Mouse (Mus musculus): Measurements from ENCODE around the gene Scfd2. TPM values are rescaled to one million over a fixed set of nuclear protein-coding genes. Genes with fewer than 3 reads are reported as not detected.

Scfd2 gene
- polyA plus RNA-seq, 1 experiment from 2014 or later = 20.1 TPM

DNA sequence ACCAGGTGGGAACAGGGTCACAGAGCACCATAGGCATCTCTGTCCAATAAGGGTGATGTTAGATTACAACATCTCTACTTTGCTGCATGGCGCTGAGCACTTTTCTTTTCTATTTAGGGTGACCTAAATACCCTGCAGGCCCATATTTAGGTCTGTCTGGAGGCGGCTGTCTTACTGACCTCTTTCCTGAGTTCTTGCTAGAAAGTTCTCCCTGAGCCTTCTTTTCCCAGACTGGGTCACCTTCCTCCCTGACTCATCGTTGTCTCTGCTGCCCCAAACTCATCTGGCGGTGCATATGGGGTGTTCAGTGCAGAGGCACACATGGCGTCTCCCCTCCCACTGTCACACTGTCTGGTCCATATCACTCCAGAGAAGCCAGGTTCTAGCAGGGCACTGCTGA, 305.4 kb downstream of the Scfd2 start:
- no peaks in the 10 kb centered on the region for H3K36me3 ChIP-seq (ENCODE audit: control insufficient read depth, insufficient read depth, low read length)
- H3K9ac ChIP-seq (ENCODE audit: low read depth, low read length) = no peak overlapping the region
- no peak overlapping the region for H3K4me2 ChIP-seq (ENCODE audit: low read length)
- peaks cover 5% of the 10 kb centered on the region; the same call in 1 of the 2 replicates for H3K4me1 ChIP-seq (ENCODE audit: control insufficient read depth, insufficient read depth, low read depth, low read length)
- no peak for ATAC-seq
- no peak overlapping the region for H3K4me3 ChIP-seq (ENCODE audit: low read length)
- H3K9me3 ChIP-seq (ENCODE audit: control insufficient read depth, low read length) = no peaks in the 10 kb centered on the region
- H3K27me3 ChIP-seq (replicated peaks; ENCODE audit: control insufficient read depth, insufficient read depth, low read length) = no peaks in the 10 kb centered on the region
- 95% methylated on average over 5 of the region's 5 CpGs for whole genome bisulfite sequencing
- H3K27ac ChIP-seq (ENCODE audit: low read depth, low read length) = no peak overlapping the region

- Histone ChIP-seq H3K4me1 (ENCODE audit: control insufficient read depth, insufficient read depth, low read depth, low read length) (0 out of 2 replicates have a peak, but pooled peaks cover 2% of the 10 kb centered on the region), H3K9me3 (ENCODE audit: control insufficient read depth, low read length) (no peaks in the 10 kb centered on the region), H3K27me3 (replicated peaks; ENCODE audit: control insufficient read depth, insufficient read depth, low read length) (no peaks in the 10 kb centered on the region), H3K4me2 (ENCODE audit: low read length) (no peak overlapping the region), H3K9ac (ENCODE audit: low read depth, low read length) (no peak overlapping the region), H3K36me3 (ENCODE audit: control insufficient read depth, insufficient read depth, low read length) (no peaks in the 10 kb centered on the region), H3K27ac (ENCODE audit: low read depth, low read length) (no peak overlapping the region), H3K4me3 (ENCODE audit: low read length) (no peak overlapping the region)
- WGBS = 89% methylated on average over 6 of the region's 6 CpGs
- no peak for ATAC-seq
Measured at GRCm38 (mm10) chr5:74224480-74224879, 307.1 kb downstream of the Scfd2 start.

- ATAC-seq = no peak
- Histone ChIP-seq H3K4me2 (ENCODE audit: low read length) (no peak overlapping the region), H3K36me3 (ENCODE audit: control insufficient read depth, insufficient read depth, low read length) (no peaks in the 10 kb centered on the region), H3K27ac (ENCODE audit: low read depth, low read length) (no peak overlapping the region), H3K4me3 (ENCODE audit: low read length) (no peak overlapping the region), H3K9ac (ENCODE audit: low read depth, low read length) (no peak overlapping the region), H3K4me1 (ENCODE audit: control insufficient read depth, insufficient read depth, low read depth, low read length) (no peaks in the 10 kb centered on the region), H3K27me3 (replicated peaks; ENCODE audit: control insufficient read depth, insufficient read depth, low read length) (no peaks in the 10 kb centered on the region), H3K9me3 (ENCODE audit: control insufficient read depth, low read length) (no peaks in the 10 kb centered on the region)
- WGBS = 71% methylated on average over 4 of the region's 4 CpGs
Measured at GRCm38 (mm10) chr5:74222626-74223025, 308.9 kb downstream of the Scfd2 start.

GRCm38 (mm10) chr5:74218524-74218923, 313.0 kb downstream of the Scfd2 start:
- H3K27ac ChIP-seq (ENCODE audit: low read depth, low read length) = no peak overlapping the region
- 44% methylated on average over 4 of the region's 4 CpGs for WGBS
- H3K9me3 ChIP-seq (ENCODE audit: control insufficient read depth, low read length) = no peaks in the 10 kb centered on the region
- H3K27me3 ChIP-seq (replicated peaks; ENCODE audit: control insufficient read depth, insufficient read depth, low read length) = no peaks in the 10 kb centered on the region
- no peak overlapping the region for H3K4me3 ChIP-seq (ENCODE audit: low read length)
- no peak for ATAC-seq
- no peak overlapping the region for H3K4me2 ChIP-seq (ENCODE audit: low read length)
- no peak overlapping the region for H3K9ac ChIP-seq (ENCODE audit: low read depth, low read length)
- no peaks in the 10 kb centered on the region for H3K36me3 ChIP-seq (ENCODE audit: control insufficient read depth, insufficient read depth, low read length)
- peaks cover 6% of the 10 kb centered on the region; the same call in 1 of the 2 replicates for H3K4me1 ChIP-seq (ENCODE audit: control insufficient read depth, insufficient read depth, low read depth, low read length)

GRCm38 (mm10) chr5:74215125-74215524, 316.4 kb downstream of the Scfd2 start:
- Histone ChIP-seq H3K4me3 (ENCODE audit: low read length) (no peak overlapping the region), H3K27me3 (replicated peaks; ENCODE audit: control insufficient read depth, insufficient read depth, low read length) (no peaks in the 10 kb centered on the region), H3K9ac (ENCODE audit: low read depth, low read length) (no peak overlapping the region), H3K9me3 (ENCODE audit: control insufficient read depth, low read length) (no peaks in the 10 kb centered on the region), H3K36me3 (ENCODE audit: control insufficient read depth, insufficient read depth, low read length) (no peaks in the 10 kb centered on the region), H3K4me1 (ENCODE audit: control insufficient read depth, insufficient read depth, low read depth, low read length) (peaks cover 6% of the 10 kb centered on the region; the same call in 1 of the 2 replicates), H3K4me2 (ENCODE audit: low read length) (no peak overlapping the region), H3K27ac (ENCODE audit: low read depth, low read length) (no peak overlapping the region)
- ATAC-seq = peak; percentile 40; the same call in 1 of the 2 replicates
- 18% methylated on average over 4 of the region's 4 CpGs for WGBS

DNA sequence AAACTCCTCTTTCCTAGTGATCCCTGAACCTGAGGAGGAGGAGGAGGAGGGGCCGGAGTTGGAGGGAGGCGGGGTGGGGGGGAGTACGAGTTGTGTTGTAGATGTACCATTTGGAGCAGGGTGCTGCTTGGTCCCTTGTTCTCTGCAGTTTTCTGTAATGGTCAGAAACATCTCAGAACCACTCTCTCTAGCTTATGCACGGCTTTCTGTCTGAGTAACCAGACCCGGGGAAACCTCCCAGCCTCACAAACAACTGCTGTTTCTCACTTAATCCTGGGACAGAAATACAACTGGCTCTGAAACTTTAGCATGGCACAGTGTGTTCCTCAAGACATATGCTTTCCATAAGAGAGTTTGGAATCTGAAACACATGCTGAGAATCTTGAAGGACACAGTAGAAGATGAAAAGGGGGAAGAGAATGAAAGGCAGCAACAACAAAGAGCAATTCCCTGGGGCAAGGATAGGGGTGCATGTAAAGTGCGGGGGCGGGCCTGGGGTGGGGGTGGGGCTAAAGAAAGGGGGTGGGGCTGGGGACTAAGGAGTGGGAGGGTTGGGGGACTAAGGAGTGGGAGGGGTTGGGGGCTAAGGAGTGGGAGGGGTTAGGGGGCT, 317.0 kb downstream of the Scfd2 start:
- Histone ChIP-seq H3K27me3 (replicated peaks; ENCODE audit: control insufficient read depth, insufficient read depth, low read length) (no peaks in the 10 kb centered on the region), H3K36me3 (ENCODE audit: control insufficient read depth, insufficient read depth, low read length) (no peaks in the 10 kb centered on the region), H3K4me1 (ENCODE audit: control insufficient read depth, insufficient read depth, low read depth, low read length) (peaks cover 6% of the 10 kb centered on the region; the same call in 1 of the 2 replicates), H3K27ac (ENCODE audit: low read depth, low read length) (no peak overlapping the region), H3K9me3 (ENCODE audit: control insufficient read depth, low read length) (no peaks in the 10 kb centered on the region), H3K4me3 (ENCODE audit: low read length) (no peak overlapping the region), H3K9ac (ENCODE audit: low read depth, low read length) (no peak overlapping the region), H3K4me2 (ENCODE audit: low read length) (no peak overlapping the region)
- WGBS = 6% methylated on average over 7 of the region's 7 CpGs
- ATAC-seq = 0 out of 2 replicates have a peak, but pooled peaks have one; percentile 15

DNA sequence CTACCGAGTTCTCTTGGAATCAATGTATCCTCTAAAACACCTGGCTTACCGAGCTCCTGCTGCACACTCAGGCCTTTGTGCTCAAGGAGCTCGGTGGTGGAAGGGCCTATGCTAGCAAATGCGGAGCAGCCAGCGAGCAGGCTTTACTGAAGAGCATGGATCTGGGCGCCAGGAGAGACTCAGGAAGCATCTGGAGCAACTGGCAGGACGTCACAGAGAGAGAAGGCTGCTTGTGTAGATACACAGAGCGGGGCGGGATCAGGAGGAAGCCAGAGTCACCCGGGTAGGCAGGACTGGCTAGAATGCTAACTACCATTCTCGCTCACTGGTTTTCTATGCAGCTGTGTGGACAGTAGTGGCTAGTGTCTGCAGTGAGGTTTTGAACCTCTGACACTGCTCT, 320.2 kb downstream of the Scfd2 start:
- no peaks in the 10 kb centered on the region for H3K9me3 ChIP-seq (ENCODE audit: control insufficient read depth, low read length)
- no peak overlapping the region for H3K27ac ChIP-seq (ENCODE audit: low read depth, low read length)
- no peak overlapping the region for H3K4me2 ChIP-seq (ENCODE audit: low read length)
- WGBS = 76% methylated on average over 11 of the region's 11 CpGs
- no peaks in the 10 kb centered on the region for H3K36me3 ChIP-seq (ENCODE audit: control insufficient read depth, insufficient read depth, low read length)
- peaks cover 6% of the 10 kb centered on the region; the same call in 1 of the 2 replicates for H3K4me1 ChIP-seq (ENCODE audit: control insufficient read depth, insufficient read depth, low read depth, low read length)
- ATAC-seq = no peak
- no peak overlapping the region for H3K4me3 ChIP-seq (ENCODE audit: low read length)
- no peaks in the 10 kb centered on the region for H3K27me3 ChIP-seq (replicated peaks; ENCODE audit: control insufficient read depth, insufficient read depth, low read length)
- H3K9ac ChIP-seq (ENCODE audit: low read depth, low read length) = no peak overlapping the region

- Histone ChIP-seq H3K9me3 (ENCODE audit: control insufficient read depth, low read length) (no peaks in the 10 kb centered on the region), H3K4me1 (ENCODE audit: control insufficient read depth, insufficient read depth, low read depth, low read length) (peaks cover 5% of the 10 kb centered on the region; the same call in 1 of the 2 replicates), H3K4me3 (ENCODE audit: low read length) (no peak overlapping the region), H3K9ac (ENCODE audit: low read depth, low read length) (no peak overlapping the region), H3K4me2 (ENCODE audit: low read length) (no peak overlapping the region), H3K27me3 (replicated peaks; ENCODE audit: control insufficient read depth, insufficient read depth, low read length) (no peaks in the 10 kb centered on the region), H3K36me3 (ENCODE audit: control insufficient read depth, insufficient read depth, low read length) (no peaks in the 10 kb centered on the region), H3K27ac (ENCODE audit: low read depth, low read length) (no peak overlapping the region)
- WGBS = 81% methylated on average over 4 of the region's 4 CpGs
- ATAC-seq = no peak
Measured at GRCm38 (mm10) chr5:74209640-74210039, 321.9 kb downstream of the Scfd2 start.

- Histone ChIP-seq H3K4me1 (ENCODE audit: control insufficient read depth, insufficient read depth, low read depth, low read length) (0 out of 2 replicates have a peak, but pooled peaks cover 3% of the 10 kb centered on the region), H3K27ac (ENCODE audit: low read depth, low read length) (no peak overlapping the region), H3K4me2 (ENCODE audit: low read length) (no peak overlapping the region), H3K9me3 (ENCODE audit: control insufficient read depth, low read length) (peaks cover under 1% of the 10 kb centered on the region; the same call in 1 of the 2 replicates), H3K4me3 (ENCODE audit: low read length) (no peak overlapping the region), H3K36me3 (ENCODE audit: control insufficient read depth, insufficient read depth, low read length) (no peaks in the 10 kb centered on the region), H3K9ac (ENCODE audit: low read depth, low read length) (no peak overlapping the region), H3K27me3 (replicated peaks; ENCODE audit: control insufficient read depth, insufficient read depth, low read length) (no peaks in the 10 kb centered on the region)
- ATAC-seq = no peak
- WGBS = 82% methylated on average over 7 of the region's 7 CpGs
Measured at GRCm38 (mm10) chr5:74208438-74208837, 323.1 kb downstream of the Scfd2 start.
